Mouse (Mus musculus): ENCODE data around the gene Crct1. TPM values are rescaled to one million over a fixed set of nuclear protein-coding genes. Genes with fewer than 3 reads are reported as not detected.
A peak's percentile ranks its signal among the peaks of the same experiment; 100 is the strongest.

Crct1 gene
- polyA plus RNA-seq (2014; fragmentation: Nextera tagmentation; extraction: Ambion mirVana): not detected in 2 replicates

DNA sequence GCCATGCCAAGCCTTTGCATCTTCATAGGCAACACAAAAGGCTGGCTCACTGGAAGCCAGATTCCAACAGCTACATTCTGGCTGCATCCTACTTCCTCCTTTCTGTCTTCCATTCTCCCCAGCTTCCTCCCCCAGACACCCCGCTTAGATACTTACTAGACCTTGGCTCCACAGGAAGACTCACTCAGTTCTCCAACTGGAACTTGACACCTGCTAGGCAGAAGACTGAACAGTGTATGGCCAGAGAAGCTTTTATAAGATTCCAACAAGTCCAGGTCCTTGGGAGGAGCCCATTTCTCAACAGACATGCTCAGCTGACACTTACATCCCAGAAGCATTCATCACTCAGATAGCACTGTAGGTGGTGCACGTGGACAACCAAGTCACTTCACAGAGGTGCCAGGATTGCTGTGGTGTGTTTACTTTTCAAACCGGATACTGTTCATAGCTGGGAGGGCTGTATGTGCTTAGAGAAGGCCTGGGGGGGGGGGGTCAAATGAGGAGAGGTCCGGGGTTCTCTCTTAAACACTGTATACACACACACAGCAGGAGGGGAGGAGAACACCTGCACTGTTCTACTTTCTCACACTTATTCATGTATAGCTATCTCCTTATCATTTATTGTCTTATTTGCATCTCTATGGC lies at the start of gene Crct1:
Gene Crct1 (minus strand): TSS at position 228 of the 645 bp plus-strand sequence.
- Histone ChIP-seq H3K9me3 (ENCODE audit: control insufficient read depth, low read length) (no peaks in the 10 kb centered on the region), H3K27me3 (ENCODE audit: control insufficient read depth, insufficient read depth, low read length) (no peaks in the 10 kb centered on the region), H3K4me3 (ENCODE audit: low read depth, low read length) (peak within 1 kb of the TSS; percentile 39), H3K36me3 (ENCODE audit: control insufficient read depth, insufficient read depth, low read length) (no peaks in the 10 kb centered on the region), H3K4me1 (replicated peaks; ENCODE audit: control insufficient read depth, insufficient read depth, low read length) (peaks cover 2% of the 10 kb centered on the region; the same call in 1 of the 2 replicates), H3K27ac (ENCODE audit: low read depth, low read length) (no peak within 1 kb of the TSS), H3K9ac (ENCODE audit: low read length) (peak within 1 kb of the TSS; percentile 57), H3K4me2 (ENCODE audit: low read depth, low read length, severe bottlenecking) (peak within 1 kb of the TSS; percentile 58)
- DNase-seq (ENCODE audit: low spot score) (no peak), ATAC-seq (replicated peaks; ENCODE audit: low FRiP score) (no peak)
- 57% methylated on average over 3 of the region's 4 CpGs for WGBS

DNA sequence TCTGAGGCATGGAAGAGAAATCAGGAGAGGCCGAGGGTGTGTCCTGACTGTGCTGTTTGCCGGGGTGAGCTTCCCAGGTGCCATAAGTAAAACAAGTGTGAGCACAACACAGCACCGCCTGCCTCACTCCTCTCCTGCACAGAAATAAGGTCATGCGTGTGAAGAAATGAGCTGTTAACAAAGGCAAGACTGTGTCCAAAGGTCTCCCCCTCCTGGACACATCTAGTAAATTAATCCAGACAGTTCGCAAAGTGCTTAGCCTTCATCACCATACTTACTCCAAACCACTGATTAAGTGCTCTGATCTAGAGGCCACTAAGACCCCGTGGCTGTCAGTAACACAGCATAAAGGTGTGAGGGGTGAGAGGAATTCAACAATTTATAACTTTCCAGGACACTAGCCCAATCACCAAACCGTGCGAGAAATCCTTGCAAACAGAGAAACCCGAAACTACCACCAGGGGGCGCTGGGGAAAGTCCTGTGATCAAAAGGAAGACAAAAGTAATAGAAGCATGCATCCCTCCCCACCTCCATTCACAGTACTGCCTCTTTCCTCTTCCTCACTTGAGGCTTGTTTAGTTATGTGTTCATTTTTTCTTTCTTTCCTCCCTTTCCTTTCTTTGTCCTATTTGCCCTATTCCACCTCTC lies 37.5 kb upstream of the Crct1 start:
- ATAC-seq (replicated peaks; ENCODE audit: low FRiP score) (0 out of 2 replicates have a peak, but pooled peaks have one; percentile 27), DNase-seq (ENCODE audit: low spot score) (no peak)
- Histone ChIP-seq H3K9ac (ENCODE audit: low read length) (no peak overlapping the region), H3K27me3 (ENCODE audit: control insufficient read depth, insufficient read depth, low read length) (no peaks in the 10 kb centered on the region), H3K27ac (ENCODE audit: low read depth, low read length) (no peak overlapping the region), H3K4me1 (replicated peaks; ENCODE audit: control insufficient read depth, insufficient read depth, low read length) (no peaks in the 10 kb centered on the region), H3K4me2 (ENCODE audit: low read depth, low read length, severe bottlenecking) (no peak overlapping the region), H3K36me3 (ENCODE audit: control insufficient read depth, insufficient read depth, low read length) (no peaks in the 10 kb centered on the region), H3K9me3 (ENCODE audit: control insufficient read depth, low read length) (no peaks in the 10 kb centered on the region), H3K4me3 (ENCODE audit: low read depth, low read length) (no peak overlapping the region)
- WGBS: 51% methylated on average over 10 of the region's 10 CpGs

DNA sequence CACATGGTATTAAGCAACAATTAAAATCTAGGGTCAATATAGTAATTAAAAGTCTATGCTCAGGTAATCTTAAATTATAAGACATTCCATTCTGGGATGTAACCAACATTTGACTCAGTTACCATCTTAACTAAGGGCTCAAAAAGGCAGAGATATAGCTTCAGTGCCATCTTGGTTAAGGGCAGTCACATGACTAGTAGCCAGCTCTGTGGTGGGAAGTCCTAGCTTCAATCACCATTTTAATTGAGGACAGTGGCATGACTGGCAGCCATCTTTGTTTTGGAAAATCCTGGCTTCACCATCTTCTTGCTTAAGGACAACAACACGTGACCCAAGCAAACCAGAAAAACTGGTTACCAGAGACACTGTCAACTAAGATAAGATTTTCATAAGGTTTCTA lies 34.7 kb upstream of the Crct1 start:
- Histone ChIP-seq H3K36me3 (ENCODE audit: control insufficient read depth, insufficient read depth, low read length) (no peaks in the 10 kb centered on the region), H3K27ac (ENCODE audit: low read depth, low read length) (no peak overlapping the region), H3K4me1 (replicated peaks; ENCODE audit: control insufficient read depth, insufficient read depth, low read length) (no peaks in the 10 kb centered on the region), H3K9me3 (ENCODE audit: control insufficient read depth, low read length) (no peaks in the 10 kb centered on the region), H3K9ac (ENCODE audit: low read length) (no peak overlapping the region), H3K4me2 (ENCODE audit: low read depth, low read length, severe bottlenecking) (no peak overlapping the region), H3K27me3 (ENCODE audit: control insufficient read depth, insufficient read depth, low read length) (no peaks in the 10 kb centered on the region), H3K4me3 (ENCODE audit: low read depth, low read length) (no peak overlapping the region)
- ATAC-seq (replicated peaks; ENCODE audit: low FRiP score) (no peak), DNase-seq (ENCODE audit: low spot score) (no peak)
- 92% methylated on average over 1 of the region's 1 CpGs for WGBS

DNA sequence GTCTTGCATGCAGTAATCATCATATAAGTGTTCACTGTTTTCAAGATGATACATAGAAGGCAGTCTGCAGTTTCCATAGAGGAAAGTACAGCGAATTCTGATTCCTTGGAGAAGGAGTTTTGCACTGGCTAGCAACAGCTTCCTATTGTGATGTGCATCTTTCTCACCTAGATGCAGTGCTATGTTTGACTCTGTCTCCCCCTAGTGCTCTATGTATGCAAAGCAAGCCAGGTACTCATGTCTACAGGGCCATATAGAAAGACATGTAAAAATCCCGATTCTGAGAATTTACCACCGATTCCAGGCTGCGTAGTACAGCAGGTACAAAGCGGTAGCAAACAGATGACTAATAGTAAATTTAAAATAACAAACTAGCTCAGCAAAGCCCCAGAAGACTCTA lies 16.0 kb upstream of the Crct1 start:
- ATAC-seq (replicated peaks; ENCODE audit: low FRiP score) (peak; percentile 87), DNase-seq (ENCODE audit: low spot score) (no peak)
- no peak overlapping the region for H3K27ac ChIP-seq (ENCODE audit: low read depth, low read length)
- WGBS: 58% methylated on average over 5 of the region's 5 CpGs
- no peak overlapping the region for H3K4me2 ChIP-seq (ENCODE audit: low read depth, low read length, severe bottlenecking)
- no peaks in the 10 kb centered on the region for H3K9me3 ChIP-seq (ENCODE audit: control insufficient read depth, low read length)
- no peak overlapping the region for H3K4me3 ChIP-seq (ENCODE audit: low read depth, low read length)
- no peaks in the 10 kb centered on the region for H3K27me3 ChIP-seq (ENCODE audit: control insufficient read depth, insufficient read depth, low read length)
- H3K36me3 ChIP-seq (ENCODE audit: control insufficient read depth, insufficient read depth, low read length): no peaks in the 10 kb centered on the region
- H3K4me1 ChIP-seq (replicated peaks; ENCODE audit: control insufficient read depth, insufficient read depth, low read length): no peaks in the 10 kb centered on the region
- no peak overlapping the region for H3K9ac ChIP-seq (ENCODE audit: low read length)

DNA sequence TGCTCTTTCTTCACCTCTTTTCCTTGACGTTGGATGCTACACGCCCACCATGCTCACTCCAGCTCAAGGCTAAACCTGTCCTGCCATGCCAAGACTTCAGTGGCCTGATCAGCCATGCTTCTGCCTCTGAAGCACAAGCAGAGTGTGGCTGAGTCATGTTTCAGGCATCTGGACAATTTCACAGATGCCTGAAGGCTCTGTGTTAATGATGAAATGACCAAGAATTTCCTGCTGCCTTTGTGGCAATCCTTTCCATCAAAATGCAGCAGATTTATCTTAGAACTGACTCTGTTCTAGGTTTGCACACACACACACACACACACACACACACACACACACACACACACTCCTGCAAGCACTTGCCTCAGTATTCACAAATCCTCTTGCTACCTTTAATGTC lies 10.0 kb upstream of the Crct1 start:
- H3K9ac ChIP-seq (ENCODE audit: low read length): no peak overlapping the region
- no peak overlapping the region for H3K4me2 ChIP-seq (ENCODE audit: low read depth, low read length, severe bottlenecking)
- no peak overlapping the region for H3K4me3 ChIP-seq (ENCODE audit: low read depth, low read length)
- no peaks in the 10 kb centered on the region for H3K27me3 ChIP-seq (ENCODE audit: control insufficient read depth, insufficient read depth, low read length)
- DNase-seq (ENCODE audit: low spot score): no peak
- no peak overlapping the region for H3K27ac ChIP-seq (ENCODE audit: low read depth, low read length)
- 94% methylated on average over 2 of the region's 2 CpGs for WGBS
- no peak for ATAC-seq (replicated peaks; ENCODE audit: low FRiP score)
- no peaks in the 10 kb centered on the region for H3K36me3 ChIP-seq (ENCODE audit: control insufficient read depth, insufficient read depth, low read length)
- no peaks in the 10 kb centered on the region for H3K4me1 ChIP-seq (replicated peaks; ENCODE audit: control insufficient read depth, insufficient read depth, low read length)
- H3K9me3 ChIP-seq (ENCODE audit: control insufficient read depth, low read length): no peaks in the 10 kb centered on the region

DNA sequence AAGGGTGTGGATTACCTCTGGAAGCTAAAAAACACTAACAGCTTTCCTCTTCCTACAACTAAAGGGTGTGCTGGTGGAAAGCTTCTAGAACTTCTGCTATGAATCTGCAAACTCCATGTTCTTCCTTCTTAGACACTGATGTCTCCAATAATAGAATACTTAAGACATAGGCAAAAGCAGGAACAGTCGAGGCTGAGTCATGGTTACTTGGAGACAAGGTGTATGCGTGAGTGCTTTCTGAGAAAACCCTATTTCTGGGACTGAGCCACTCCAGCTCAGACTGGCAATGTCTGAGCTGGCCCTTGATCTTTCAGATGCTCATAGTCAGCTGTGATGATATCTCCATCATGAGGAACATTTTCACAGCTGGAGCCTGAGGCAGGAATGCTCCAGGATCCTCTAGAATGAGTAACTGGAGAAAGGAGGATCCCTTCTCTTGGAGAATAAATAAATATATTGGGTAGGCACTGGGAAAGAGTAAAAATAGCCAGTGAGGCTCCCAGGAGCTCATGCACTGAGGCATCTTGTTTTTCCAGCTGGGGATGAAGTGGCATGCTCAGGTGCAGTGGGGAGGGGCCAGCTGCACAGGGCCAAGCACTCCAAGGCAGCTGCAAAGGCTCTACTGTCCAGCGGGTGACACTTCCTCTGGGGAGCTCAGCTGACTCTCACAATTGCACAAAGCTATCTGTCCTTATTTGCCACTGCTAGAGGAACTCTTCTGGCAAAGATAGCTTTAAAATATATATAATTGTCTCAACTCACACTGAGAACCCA lies 8.1 kb upstream of the Crct1 start:
- H3K4me1 ChIP-seq (replicated peaks; ENCODE audit: control insufficient read depth, insufficient read depth, low read length): no peaks in the 10 kb centered on the region
- no peaks in the 10 kb centered on the region for H3K27me3 ChIP-seq (ENCODE audit: control insufficient read depth, insufficient read depth, low read length)
- H3K9me3 ChIP-seq (ENCODE audit: control insufficient read depth, low read length): no peaks in the 10 kb centered on the region
- no peak overlapping the region for H3K9ac ChIP-seq (ENCODE audit: low read length)
- H3K36me3 ChIP-seq (ENCODE audit: control insufficient read depth, insufficient read depth, low read length): no peaks in the 10 kb centered on the region
- DNase-seq (ENCODE audit: low spot score) (no peak), ATAC-seq (replicated peaks; ENCODE audit: low FRiP score) (no peak)
- H3K27ac ChIP-seq (ENCODE audit: low read depth, low read length): no peak overlapping the region
- H3K4me2 ChIP-seq (ENCODE audit: low read depth, low read length, severe bottlenecking): no peak overlapping the region
- no peak overlapping the region for H3K4me3 ChIP-seq (ENCODE audit: low read depth, low read length)
- WGBS: 83% methylated on average over 3 of the region's 3 CpGs

DNA sequence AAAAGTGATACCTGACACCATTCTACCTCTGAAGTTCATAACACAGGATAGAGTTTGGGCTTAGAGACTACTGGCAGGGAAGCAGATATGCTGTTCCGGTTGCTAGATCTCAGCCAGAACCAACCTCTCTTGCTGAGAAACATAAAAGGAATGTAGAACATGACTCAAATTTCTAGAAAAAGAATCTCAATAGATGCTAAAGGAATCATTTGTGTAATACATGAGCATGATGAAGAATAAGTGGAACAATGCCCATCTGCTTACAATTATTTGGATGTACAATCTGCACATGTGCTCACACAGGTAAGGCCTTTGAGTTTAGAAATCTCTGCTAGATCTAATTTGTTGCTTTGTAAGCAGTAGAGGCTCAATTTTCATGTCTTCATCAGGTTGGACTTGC lies 5.7 kb upstream of the Crct1 start:
- DNase-seq (ENCODE audit: low spot score): no peak
- Histone ChIP-seq H3K27me3 (ENCODE audit: control insufficient read depth, insufficient read depth, low read length) (no peaks in the 10 kb centered on the region), H3K36me3 (ENCODE audit: control insufficient read depth, insufficient read depth, low read length) (no peaks in the 10 kb centered on the region), H3K9me3 (ENCODE audit: control insufficient read depth, low read length) (no peaks in the 10 kb centered on the region), H3K27ac (ENCODE audit: low read depth, low read length) (no peak overlapping the region), H3K4me2 (ENCODE audit: low read depth, low read length, severe bottlenecking) (no peak overlapping the region), H3K4me1 (replicated peaks; ENCODE audit: control insufficient read depth, insufficient read depth, low read length) (no peaks in the 10 kb centered on the region), H3K9ac (ENCODE audit: low read length) (no peak overlapping the region), H3K4me3 (ENCODE audit: low read depth, low read length) (no peak overlapping the region)
- ATAC-seq (replicated peaks; ENCODE audit: low FRiP score): no peak
- WGBS: 98% methylated on average over 1 of the region's 1 CpGs

DNA sequence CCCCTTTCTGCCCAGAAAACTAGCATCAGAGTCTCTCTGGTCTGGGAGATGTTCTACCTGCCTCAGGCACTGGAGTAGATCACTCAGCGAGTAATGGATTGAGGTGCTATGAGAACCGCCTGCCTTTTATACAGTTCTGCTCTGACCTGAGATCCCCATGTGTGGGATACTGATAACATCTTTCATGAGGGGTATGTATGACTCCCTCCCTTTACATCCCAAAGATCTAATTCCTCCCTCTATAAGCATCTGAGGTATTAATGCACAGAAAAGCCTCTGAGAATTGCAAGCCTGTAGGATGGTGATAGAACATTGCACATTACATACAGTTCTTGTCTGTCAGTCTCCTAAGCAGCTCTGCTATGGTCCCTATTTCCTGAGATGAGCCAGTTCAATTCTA lies 3.5 kb upstream of the Crct1 start, which contains the start of gene Lce1m:
Gene Lce1m (minus strand): TSS at position 101 of the 400 bp plus-strand sequence.
- no peaks in the 10 kb centered on the region for H3K27me3 ChIP-seq (ENCODE audit: control insufficient read depth, insufficient read depth, low read length)
- no peak within 1 kb of the TSS for H3K4me2 ChIP-seq (ENCODE audit: low read depth, low read length, severe bottlenecking)
- no peak within 1 kb of the TSS for H3K4me3 ChIP-seq (ENCODE audit: low read depth, low read length)
- WGBS: 96% methylated on average over 2 of the region's 2 CpGs
- H3K27ac ChIP-seq (ENCODE audit: low read depth, low read length): no peak within 1 kb of the TSS
- no peaks in the 10 kb centered on the region for H3K9me3 ChIP-seq (ENCODE audit: control insufficient read depth, low read length)
- no peak for DNase-seq (ENCODE audit: low spot score)
- ATAC-seq (replicated peaks; ENCODE audit: low FRiP score): no peak
- H3K36me3 ChIP-seq (ENCODE audit: control insufficient read depth, insufficient read depth, low read length): no peaks in the 10 kb centered on the region
- H3K4me1 ChIP-seq (replicated peaks; ENCODE audit: control insufficient read depth, insufficient read depth, low read length): peaks cover 2% of the 10 kb centered on the region; the same call in 1 of the 2 replicates
- no peak within 1 kb of the TSS for H3K9ac ChIP-seq (ENCODE audit: low read length)
